Mouse (Mus musculus): ENCODE results near the gene Anapc15.

The Anapc15 gene

GRCm38 (mm10) chr7:101851689-101852088 is 11.8 kb upstream of the Anapc15 start:
- no peak for DNase-seq

- DNase-seq = peak; percentile 23 to 31
These were observed 10.7 kb upstream of the Anapc15 start for GRCm38 (mm10) chr7:101852846-101853245.

- DNase-seq = no peak
These were observed 9.7 kb upstream of the Anapc15 start for GRCm38 (mm10) chr7:101853816-101854215.

DNA sequence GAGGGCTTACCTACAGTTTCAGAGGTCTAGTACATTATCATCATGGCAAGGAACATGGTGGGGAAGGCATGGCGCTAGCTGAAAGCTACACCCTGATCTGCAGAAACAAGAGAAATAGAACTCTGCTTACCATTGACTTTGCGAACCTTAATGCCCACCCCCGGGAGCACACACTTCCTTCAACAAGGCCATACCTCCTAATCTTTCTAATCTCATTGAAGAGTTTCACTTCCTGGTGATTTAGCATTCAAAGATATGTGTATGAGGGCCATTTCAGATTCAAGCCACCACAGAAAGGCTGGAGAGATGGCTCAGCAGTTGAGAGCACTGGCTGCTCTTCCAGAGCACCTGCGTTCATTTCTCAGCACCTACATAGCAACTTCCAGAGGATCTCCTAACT is 6.4 kb upstream of the Anapc15 start, which contains the start of gene Folr2:
Gene Folr2, minus strand, starts transcription at position 101 of the 400 bp plus-strand sequence.
- no peak for DNase-seq

DNA sequence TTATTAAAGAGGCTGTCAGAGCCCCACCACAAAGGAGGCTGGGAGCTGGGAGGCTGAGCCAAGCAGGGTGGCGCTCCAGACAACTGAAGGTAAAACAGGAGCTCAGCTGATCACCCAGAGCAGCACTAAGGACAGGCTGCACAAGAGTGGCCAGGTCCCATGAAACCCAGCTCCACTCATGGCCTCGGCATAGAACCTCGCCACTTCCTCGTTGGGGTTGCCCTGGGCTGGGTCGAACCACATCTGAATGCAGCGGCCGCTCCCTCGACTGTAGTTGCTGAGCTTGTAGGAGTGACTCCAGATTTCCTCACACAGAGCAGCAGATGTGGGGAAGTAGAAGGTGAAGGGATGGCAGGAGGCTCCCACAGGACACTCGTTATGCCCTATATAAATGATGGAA is 5.2 kb upstream of the Anapc15 start:
- DNase-seq = no peak

GRCm38 (mm10) chr7:101860978-101861377 is 2.5 kb upstream of the Anapc15 start:
- peak; percentile 56 to 76 for DNase-seq

DNA sequence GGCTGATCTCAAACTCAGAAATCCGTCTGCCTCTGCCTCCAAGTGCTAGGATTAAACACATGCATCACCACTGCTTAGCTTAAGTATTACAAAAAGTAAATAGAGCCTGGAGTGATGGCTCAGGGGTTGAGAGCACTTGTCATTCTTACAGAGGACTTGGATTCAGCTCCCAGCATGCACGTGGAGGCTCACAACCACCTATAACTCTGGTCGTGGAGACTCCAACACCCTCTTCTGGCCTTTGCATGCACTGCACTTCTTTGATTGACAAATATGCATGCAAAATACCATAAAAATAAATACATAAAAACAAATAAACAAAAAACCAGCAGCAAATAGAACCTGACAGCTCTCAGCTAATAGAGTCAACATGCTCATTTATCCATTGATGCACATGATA is 1.2 kb upstream of the Anapc15 start:
- no peak for DNase-seq

GRCm38 (mm10) chr7:101866491-101867265 is 3.2 kb downstream of the Anapc15 start:
- DNase-seq = peak in 1 of 2 experiments; percentile 30

DNA sequence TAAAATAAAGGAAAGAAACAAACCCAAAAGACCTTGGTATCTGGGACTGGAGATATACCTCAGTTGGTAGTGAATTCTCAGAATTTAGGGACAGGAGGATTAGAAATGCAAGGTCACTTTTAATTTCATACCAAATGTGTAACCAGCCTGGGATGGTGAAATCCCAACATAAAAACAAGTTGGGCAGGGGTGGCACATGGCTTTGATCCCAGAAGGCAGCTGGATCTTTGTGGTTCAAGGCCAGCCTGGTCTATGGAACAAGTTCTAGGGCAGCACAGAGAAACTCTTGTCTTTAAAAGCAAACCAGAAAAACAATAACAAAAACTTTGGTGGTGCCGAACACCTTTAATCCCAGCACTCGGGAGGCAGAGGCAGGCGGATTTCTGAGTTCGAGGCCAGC is 4.0 kb downstream of the Anapc15 start:
- no peak for DNase-seq

GRCm38 (mm10) chr7:101868241-101869162 is 5.0 kb downstream of the Anapc15 start:
- DNase-seq = peak; percentile 71 to 76

GRCm38 (mm10) chr7:101869163-101869500 is 5.6 kb downstream of the Anapc15 start:
- peak in 1 of 2 experiments; percentile 58 for DNase-seq

GRCm38 (mm10) chr7:101870629-101871028 is 7.1 kb downstream of the Anapc15 start, which contains the start of gene Folr1:
TSS of gene Folr1 (minus strand) at chr7:101870788.
- DNase-seq = peak; percentile 79 to 88

DNA sequence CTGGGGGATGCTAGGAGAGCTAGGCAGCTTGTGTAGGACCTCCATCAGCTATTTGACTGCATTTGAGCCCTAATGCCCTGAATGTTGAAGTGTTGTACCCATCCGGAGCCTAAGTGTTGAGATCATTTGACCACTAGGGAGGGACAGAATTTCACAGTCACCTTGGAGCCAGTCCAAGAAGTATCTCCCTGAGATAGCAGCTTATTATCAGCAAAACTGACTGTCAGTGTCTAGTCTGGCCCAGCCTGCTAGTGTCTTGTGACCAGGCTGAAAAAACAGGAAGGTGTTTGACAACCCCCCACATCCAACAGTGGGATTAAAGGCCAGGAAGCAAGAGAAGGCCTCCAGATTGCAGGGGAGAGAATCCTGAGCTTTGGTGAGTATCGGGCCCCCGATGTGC is 7.8 kb downstream of the Anapc15 start:
- DNase-seq = peak; percentile 28 to 45

GRCm38 (mm10) chr7:101875978-101876377 is 12.5 kb downstream of the Anapc15 start:
- DNase-seq = no peak

- no peak for DNase-seq
These were observed 17.3 kb downstream of the Anapc15 start for GRCm38 (mm10) chr7:101880855-101881254.

- DNase-seq = no peak
These were observed 19.1 kb downstream of the Anapc15 start for GRCm38 (mm10) chr7:101882413-101883154.

DNA sequence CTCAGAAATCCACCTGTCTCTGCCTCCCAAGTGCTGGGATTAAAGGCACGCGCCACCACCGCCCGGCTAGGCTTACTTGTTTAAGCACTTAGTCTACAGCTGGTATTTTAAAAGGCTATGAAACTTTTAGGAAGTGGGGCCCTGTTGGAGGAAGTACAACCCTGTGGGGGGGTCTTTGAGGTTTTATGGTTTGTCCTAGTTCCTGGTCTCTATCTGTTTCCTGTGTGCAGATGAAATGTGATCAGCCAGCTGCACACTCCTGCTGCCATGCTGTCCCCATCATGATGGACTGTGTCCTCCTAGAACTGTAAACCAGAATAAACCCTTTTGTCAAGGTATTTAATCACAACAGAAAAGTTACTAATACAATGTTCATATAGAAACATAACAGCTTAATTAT is 20.6 kb downstream of the Anapc15 start:
- no peak for DNase-seq

GRCm38 (mm10) chr7:101886274-101886673 is 22.8 kb downstream of the Anapc15 start:
- DNase-seq = no peak

DNA sequence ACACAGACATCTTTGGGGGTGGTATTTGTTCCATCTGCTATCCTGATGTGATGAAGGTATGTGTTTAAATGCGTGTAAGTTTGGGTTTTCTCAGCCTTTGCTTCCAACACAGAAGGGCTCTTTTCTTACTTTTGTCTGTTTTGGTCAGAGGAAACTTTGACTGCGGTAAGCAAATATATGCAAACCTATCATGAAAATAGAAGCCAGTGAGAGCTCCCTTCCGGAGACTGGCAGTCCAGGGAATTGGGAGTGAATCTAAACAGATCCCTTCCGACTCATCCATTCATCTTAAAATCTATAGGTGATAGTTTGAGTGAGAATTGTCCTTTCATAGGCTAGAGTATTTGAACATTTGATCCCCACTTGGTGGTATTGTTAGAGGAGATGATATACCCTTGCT is 24.9 kb downstream of the Anapc15 start:
- no peak for DNase-seq

GRCm38 (mm10) chr7:101895695-101896094 is 32.2 kb downstream of the Anapc15 start:
- DNase-seq = no peak

DNA sequence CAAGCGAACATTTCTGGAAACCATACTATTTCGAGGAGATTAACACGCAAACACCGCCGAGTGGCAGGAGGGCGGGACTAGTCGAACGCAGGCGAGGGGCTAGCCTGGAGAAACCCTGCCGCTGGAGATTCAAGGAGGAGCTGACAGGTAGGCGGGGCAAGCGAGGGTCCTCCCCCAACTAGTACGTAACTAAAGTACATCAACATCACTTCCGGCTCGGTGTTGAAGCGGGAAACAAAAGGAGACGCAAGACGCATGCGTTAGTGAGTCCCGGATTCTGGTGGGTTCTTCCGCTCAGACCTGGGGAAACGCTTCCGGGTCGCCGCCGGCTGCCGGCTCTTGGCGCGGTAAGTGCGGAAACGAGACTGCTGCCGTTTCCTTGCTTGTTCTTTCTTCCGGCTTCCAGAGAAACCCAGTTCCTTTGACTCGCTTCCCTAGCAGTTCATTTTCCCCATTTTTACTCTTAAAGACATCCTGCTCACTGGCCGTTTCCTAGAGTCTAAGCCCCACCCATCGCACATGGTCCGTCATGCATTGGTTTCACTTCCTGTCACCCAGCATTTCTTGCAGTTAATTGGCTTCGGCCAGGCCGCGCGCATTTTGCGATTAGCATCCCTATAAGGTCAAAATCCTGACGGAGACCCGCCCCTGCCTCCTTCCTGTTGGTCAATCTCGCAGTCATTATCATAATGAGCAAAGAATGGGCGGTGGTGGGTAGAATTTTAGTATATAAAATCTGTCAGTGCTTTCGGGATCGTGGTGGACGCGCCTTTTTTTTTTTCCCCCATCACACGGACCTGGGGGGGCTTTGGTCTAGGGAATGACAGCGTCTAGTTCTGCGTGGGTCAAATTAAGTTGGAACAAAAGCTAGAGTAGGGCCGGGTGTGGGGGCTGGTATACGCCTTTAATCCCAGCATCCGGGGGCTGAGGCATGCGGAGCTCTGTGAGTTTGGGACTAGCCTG is 32.9 kb downstream of the Anapc15 start:
- peak; percentile 99 for DNase-seq
